Mouse (Mus musculus) embryonic stem cell, embryonic (primary cell): ENCODE results near the gene Wbp4.
"Not testable (repeated sequence)": the region's sequence is repeated elsewhere in the genome, so short reads cannot be mapped to it uniquely, and the experiment has no call there.

ENCODE experiments used
- CTCF ChIA-PET, 4 experiments: fragments of 300-600 bp in 2 of 4; fragments of 350-600 bp in 2 of 4; sonication (Branson Sonifier 250); formaldehyde crosslinking; loops; one replicate each; lab custom pipeline; 2022; ENCODE audit warnings: inconsistent platforms in 2 of 4; lab: Charles Lee
- POLR2A ChIA-PET, 4 experiments: fragments of 300-600 bp in 2 of 4; fragments of 350-600 bp in 2 of 4; sonication (Branson Sonifier 250); formaldehyde crosslinking; loops; one replicate each; lab custom pipeline; 2022; ENCODE audit warnings: antibody characterized with exemption in 4 of 4, inconsistent platforms in 1 of 4; lab: Charles Lee

Wbp4 gene

DNA sequence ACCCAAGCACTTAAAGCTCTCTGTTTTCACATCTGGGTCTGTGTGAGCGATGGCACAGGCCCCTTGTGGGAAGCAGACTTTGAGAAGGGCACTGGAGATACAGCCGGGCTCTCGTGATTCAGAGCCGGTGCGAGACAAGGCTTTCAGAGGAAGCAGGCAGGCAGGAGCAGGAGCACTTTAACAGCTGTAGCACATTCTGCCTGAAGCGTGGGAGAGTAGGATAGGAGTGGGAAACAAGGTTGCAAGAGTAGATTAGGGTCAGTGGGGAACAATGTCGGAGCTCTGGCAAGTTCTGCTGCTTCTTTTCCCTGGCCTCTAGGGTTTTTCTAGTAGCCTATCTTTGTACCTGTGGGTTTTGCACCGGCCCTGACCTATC is 5.3 kb upstream of the Wbp4 start:
- CTCF ChIA-PET, result interaction anchor here in 1 of 4 experiments (0.6 to 1.3 kb wide), 2 partner anchors 42 to 78 kb away, joined by 3 read pairs; no protein-coding TSS in a partner anchor
- POLR2A ChIA-PET, result interaction anchor here in 3 of 4 experiments (0.7 to 2.1 kb wide), 22 partner anchors 9 to 137 kb away, joined by 3 to 7 read pairs (median 4); partner anchors contain the start of genes Naa16 (in 2 of the 3), Sugt1 (in 2 of the 3) and Kbtbd7 (in 1 of the 3)

GRCm38 (mm10) chr14:79483611-79484120 is 2.3 kb upstream of the Wbp4 start:
- CTCF ChIA-PET, result no interaction called here
- POLR2A ChIA-PET, result interaction anchor here in 3 of 4 experiments (0.6 to 4.0 kb wide), 10 partner anchors 20 to 104 kb away, joined by 3 to 20 read pairs (median 4); partner anchors contain the start of genes Sugt1 (in 2 of the 3) and Naa16 (in 1 of the 3)

DNA sequence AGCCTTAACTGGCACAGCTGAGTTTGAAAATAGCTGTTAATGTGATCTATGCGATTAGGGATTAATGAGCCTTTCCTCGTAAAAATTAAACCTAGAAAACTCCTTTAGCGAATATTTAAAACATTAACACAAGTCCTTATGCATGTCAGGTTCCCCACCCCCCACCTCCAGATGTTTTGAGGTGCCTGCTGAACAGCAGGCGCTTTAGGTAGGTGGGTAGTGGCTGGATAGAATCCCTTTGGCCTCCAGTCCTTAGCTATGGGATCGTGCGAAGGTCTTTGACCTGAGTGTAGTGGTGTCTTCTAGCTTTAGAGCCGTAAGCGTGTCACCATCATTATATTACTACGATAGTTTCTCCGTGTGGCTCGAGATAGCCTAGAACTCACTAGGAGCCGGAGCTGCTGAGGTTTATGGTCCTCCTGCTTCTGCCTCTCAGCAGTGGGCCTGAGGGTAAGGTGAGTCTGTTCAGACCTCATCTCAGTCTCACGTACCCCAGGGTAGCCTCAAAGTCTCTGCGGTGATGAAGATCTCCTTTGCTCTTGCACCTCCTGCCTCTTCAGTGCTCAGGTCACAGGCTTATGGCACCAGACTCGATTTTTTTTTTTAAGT is 1.5 kb upstream of the Wbp4 start:
- ChIA-PET POLR2A (interaction anchor here in 3 of 4 experiments (0.6 to 4.0 kb wide), 18 partner anchors 20 to 1990 kb away, joined by 3 to 20 read pairs (median 5); partner anchors contain the start of genes Sugt1 (in 2 of the 3), Mtrf1 (in 1 of the 3) and Naa16 (in 1 of the 3)), CTCF (interaction anchor here in 1 of 4 experiments (0.6 kb wide), 1 partner anchor 929 kb away, joined by 3 read pairs; no protein-coding TSS in a partner anchor)

GRCm38 (mm10) chr14:79482251-79482661 is 936 bp upstream of the Wbp4 start:
- ChIA-PET CTCF (interaction anchor here in 2 of 4 experiments (0.6 kb wide), 2 partner anchors 98 to 928 kb away, joined by 3 to 6 read pairs; no protein-coding TSS in a partner anchor), POLR2A (interaction anchor here in 3 of 4 experiments (0.5 to 4.0 kb wide), 26 partner anchors 10 to 1990 kb away, joined by 3 to 20 read pairs (median 4); partner anchors contain the start of genes Kbtbd7 (in 2 of the 3), Sugt1 (in 2 of the 3), Mtrf1 (in 1 of the 3) and Naa16 (in 1 of the 3))

- ChIA-PET CTCF (interaction anchor here in 1 of 4 experiments (0.9 kb wide), 1 partner anchor 13 kb away, joined by 3 read pairs; no protein-coding TSS in a partner anchor), POLR2A (interaction anchor here in 2 of 4 experiments (0.6 to 3.4 kb wide), 26 partner anchors 9 to 293 kb away, joined by 3 to 14 read pairs (median 3); partner anchors contain the start of genes Naa16 (in 2 of the 2), Sugt1 (in 2 of the 2), Kbtbd7 (in 1 of the 2) and Mtrf1 (in 1 of the 2))
Measured at GRCm38 (mm10) chr14:79480624-79481338, 539 bp downstream of the Wbp4 start, which contains the start of gene Elf1. Gene Elf1 (plus strand): TSS chr14:79481194.

- CTCF ChIA-PET, result interaction anchor here in 1 of 4 experiments (0.6 kb wide), 1 partner anchor 136 kb away, joined by 3 read pairs; no protein-coding TSS in a partner anchor
- POLR2A ChIA-PET, result interaction anchor here in 2 of 4 experiments (0.6 to 1.0 kb wide), 2 partner anchors 87 to 147 kb away, joined by 3 read pairs; no protein-coding TSS in a partner anchor
Measured at GRCm38 (mm10) chr14:79473384-79473783, 7.9 kb downstream of the Wbp4 start.

GRCm38 (mm10) chr14:79467621-79468020 is 13.7 kb downstream of the Wbp4 start:
- ChIA-PET CTCF (interaction anchor here in 2 of 4 experiments (0.5 to 1.4 kb wide), 7 partner anchors 11 to 152 kb away, joined by 3 to 4 read pairs (median 3); partner anchors contain the start of genes Kbtbd6 (in 1 of the 2) and Naa16 (in 1 of the 2)), POLR2A (interaction anchor here in 1 of 4 experiments (1.0 to 1.8 kb wide), 6 partner anchors 9 to 133 kb away, joined by 3 to 8 read pairs (median 4); partner anchors contain the start of genes Elf1, Naa16 and Wbp4)

GRCm38 (mm10) chr14:79465623-79466022 is 15.7 kb downstream of the Wbp4 start:
- ChIA-PET CTCF (interaction anchor here in 1 of 4 experiments (0.6 kb wide), 1 partner anchor 79 kb away, joined by 4 read pairs; no protein-coding TSS in a partner anchor), POLR2A (interaction anchor here in 1 of 4 experiments (0.6 to 1.7 kb wide), 2 partner anchors 9 to 101 kb away, joined by 3 to 9 read pairs; no protein-coding TSS in a partner anchor)

DNA sequence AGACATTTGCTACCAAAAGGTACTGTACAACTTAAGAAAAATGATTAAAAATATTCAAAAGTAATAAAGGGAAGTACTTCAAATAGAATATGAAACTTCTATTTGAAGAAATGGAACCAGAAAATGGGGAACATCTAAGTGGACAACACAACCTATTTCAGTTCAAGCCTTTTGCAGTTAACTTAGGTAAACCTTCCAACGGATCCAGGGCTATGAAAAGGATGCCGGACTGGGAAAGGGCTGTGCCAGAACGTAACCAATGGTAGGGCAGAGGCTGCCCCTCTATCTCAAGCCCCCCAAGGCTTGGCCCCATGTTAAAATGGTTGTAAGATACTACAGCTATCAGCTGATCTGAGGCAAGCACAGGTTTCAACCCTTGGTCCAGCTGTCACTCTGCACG is 20.3 kb downstream of the Wbp4 start:
- POLR2A ChIA-PET, result interaction anchor here in 2 of 4 experiments (0.6 to 3.4 kb wide), 11 partner anchors 10 to 185 kb away, joined by 3 to 24 read pairs (median 4); partner anchors contain the start of genes Naa16 (in 2 of the 2), Kbtbd6 (in 1 of the 2), Kbtbd7 (in 1 of the 2) and Wbp4 (in 1 of the 2)
- CTCF ChIA-PET, result no interaction called here

GRCm38 (mm10) chr14:79460401-79460800 is 20.9 kb downstream of the Wbp4 start:
- POLR2A ChIA-PET, result interaction anchor here in 2 of 4 experiments (0.8 to 1.2 kb wide), 6 partner anchors 18 to 153 kb away, joined by 3 to 7 read pairs (median 4); partner anchors contain the start of genes Naa16 (in 2 of the 2) and Wbp4 (in 1 of the 2)
- CTCF ChIA-PET, result no interaction called here

GRCm38 (mm10) chr14:79452591-79452934 is 28.8 kb downstream of the Wbp4 start:
- POLR2A ChIA-PET, result interaction anchor here in 2 of 4 experiments (1.2 to 2.3 kb wide), 5 partner anchors 8 to 26 kb away, joined by 3 to 12 read pairs (median 4); partner anchors contain the start of gene Kbtbd7 (in 2 of the 2)
- CTCF ChIA-PET, result not testable (repeated sequence)

DNA sequence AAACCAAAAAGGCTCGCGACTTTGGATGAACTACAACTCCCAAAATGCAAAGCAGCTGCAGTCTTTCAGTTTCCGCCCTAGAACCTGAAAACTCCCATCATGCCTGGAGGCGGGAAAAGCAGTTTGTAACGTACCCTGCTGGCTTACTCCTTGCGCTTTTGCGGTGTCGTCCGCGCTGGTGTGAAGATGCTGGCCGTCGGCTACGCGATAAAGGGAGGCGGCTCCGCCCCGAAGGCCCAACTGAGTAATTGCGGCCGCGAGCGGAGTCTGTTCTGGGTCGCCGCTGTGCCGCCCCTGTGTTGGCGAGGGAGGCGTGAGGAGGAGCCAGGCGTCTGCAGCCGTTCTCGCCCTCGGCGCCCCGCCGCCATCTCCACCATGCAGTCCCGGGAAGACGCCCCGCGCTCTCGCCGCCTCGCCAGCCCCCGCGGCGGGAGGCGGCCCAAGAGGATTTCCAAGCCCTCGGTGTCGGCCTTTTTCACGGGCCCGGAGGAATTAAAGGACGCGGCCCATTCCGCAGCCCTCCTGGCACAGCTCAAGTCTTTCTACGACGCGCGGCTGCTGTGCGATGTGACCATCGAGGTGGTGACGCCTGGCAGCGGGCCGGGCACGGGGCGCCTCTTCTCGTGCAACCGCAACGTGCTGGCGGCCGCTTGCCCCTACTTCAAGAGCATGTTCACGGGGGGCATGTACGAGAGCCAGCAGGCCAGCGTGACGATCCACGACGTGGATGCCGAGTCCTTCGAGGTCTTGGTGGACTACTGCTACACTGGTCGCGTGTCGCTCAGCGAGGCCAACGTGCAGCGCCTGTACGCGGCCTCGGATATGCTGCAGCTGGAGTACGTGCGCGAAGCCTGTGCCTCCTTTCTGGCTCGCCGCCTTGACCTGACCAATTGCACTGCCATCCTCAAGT is 29.4 kb downstream of the Wbp4 start, which contains the start of gene Kbtbd6:
Gene Kbtbd6 (plus strand): TSS at position 155 of the 910 bp plus-strand sequence.
- ChIA-PET POLR2A (interaction anchor here (0.8 to 2.7 kb wide), 18 partner anchors 10 to 318 kb away, joined by 3 to 13 read pairs (median 4); partner anchors contain the start of genes Kbtbd7 (in 4 of the 4), Naa16 (in 2 of the 4) and Sugt1 (in 1 of the 4)), CTCF (interaction anchor here in 2 of 4 experiments (1.0 to 1.1 kb wide), 3 partner anchors 11 to 28 kb away, joined by 3 to 4 read pairs (median 3); no protein-coding TSS in a partner anchor)

GRCm38 (mm10) chr14:79445055-79445620 is 36.2 kb downstream of the Wbp4 start:
- CTCF ChIA-PET, result interaction anchor here in 2 of 4 experiments (0.6 to 1.0 kb wide), 2 partner anchors 117 to 245 kb away, joined by 3 read pairs; no protein-coding TSS in a partner anchor
- POLR2A ChIA-PET, result interaction anchor here in 3 of 4 experiments (0.8 to 1.7 kb wide), 5 partner anchors 8 to 19 kb away, joined by 3 to 6 read pairs (median 3); partner anchors contain the start of gene Kbtbd7 (in 2 of the 3)

GRCm38 (mm10) chr14:79444601-79445000 is 36.7 kb downstream of the Wbp4 start:
- POLR2A ChIA-PET, result interaction anchor here in 3 of 4 experiments (1.2 to 1.7 kb wide), 4 partner anchors 9 to 19 kb away, joined by 3 to 6 read pairs (median 4); partner anchors contain the start of gene Kbtbd7 (in 2 of the 3)
- CTCF ChIA-PET, result interaction anchor here in 1 of 4 experiments (1.0 kb wide), 1 partner anchor 117 kb away, joined by 3 read pairs; no protein-coding TSS in a partner anchor

GRCm38 (mm10) chr14:79441441-79441840 is 39.9 kb downstream of the Wbp4 start:
- CTCF ChIA-PET, result no interaction called here

More at GRCm38 (mm10) chr14:79441441-79441840, 39.9 kb downstream of the Wbp4 start:
- POLR2A ChIA-PET, result interaction anchor here in 1 of 4 experiments (1.0 to 1.3 kb wide), 2 partner anchors 15 to 20 kb away, joined by 4 read pairs; partner anchors contain the start of gene Kbtbd7
